Mouse (Mus musculus) splenic B cell, adult 2 months (primary cell): ENCODE measurements around the gene Sycn.

Source experiments
- DNase-seq: peaks from one replicate; pipeline ENCODE4 v3.0.0-alpha.2; 2011; ENCODE audit warnings: low read depth, low spot score
- H3K27me3 ChIP-seq: 2 replicates; pipeline ENCODE4 v1.6.1; 2012; ENCODE audit warnings: mild to moderate bottlenecking, low read length, moderate library complexity, mixed read lengths; ENCODE audit not compliant: control insufficient read depth, poor library complexity, insufficient read depth, severe bottlenecking
- H3K36me3 ChIP-seq: 2 replicates; pipeline ENCODE4 v1.6.1; 2012; ENCODE audit warnings: mild to moderate bottlenecking, low read length, moderate library complexity, mixed read lengths; ENCODE audit not compliant: control insufficient read depth, poor library complexity, insufficient read depth, severe bottlenecking

Gene Sycn

DNA sequence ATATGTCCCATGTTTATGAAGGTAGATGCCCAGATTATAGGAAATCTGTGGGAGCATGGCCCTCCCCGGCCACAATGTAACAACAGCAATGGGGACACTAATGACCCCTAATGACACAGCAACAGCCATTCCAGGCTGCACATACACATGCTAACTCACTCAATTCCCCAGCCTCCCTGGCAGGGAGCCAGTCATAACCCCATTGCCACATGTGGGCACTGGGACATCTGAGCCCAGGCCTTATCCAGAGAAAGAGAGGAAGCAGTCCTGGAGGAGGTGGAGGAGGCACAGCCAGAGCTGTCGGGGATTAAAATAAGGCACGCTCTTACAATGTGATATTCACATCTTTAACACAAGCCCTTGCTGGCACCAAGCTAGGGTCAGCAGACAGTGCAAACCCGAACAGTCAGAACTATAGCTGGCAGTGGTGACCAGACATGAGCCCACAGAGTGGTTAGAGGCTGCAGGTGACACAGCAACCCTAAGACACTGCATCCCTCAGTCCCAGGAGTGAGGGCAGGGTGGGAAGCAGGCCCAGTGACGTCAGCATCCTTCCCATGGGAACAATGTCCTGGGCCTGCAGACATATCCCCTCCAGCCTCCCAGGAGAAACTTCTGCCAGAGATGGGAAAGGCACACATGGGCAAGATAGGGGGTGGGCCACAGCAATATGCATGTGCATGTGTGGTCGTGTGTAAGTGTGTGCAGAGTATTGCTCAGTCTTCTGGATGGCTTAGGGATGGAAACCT lies 46.2 kb downstream of the Sycn start:
- Histone ChIP-seq H3K27me3 (no peaks in the 10 kb centered on the region), H3K36me3 (no peaks in the 10 kb centered on the region)
- DNase-seq = no peak

DNA sequence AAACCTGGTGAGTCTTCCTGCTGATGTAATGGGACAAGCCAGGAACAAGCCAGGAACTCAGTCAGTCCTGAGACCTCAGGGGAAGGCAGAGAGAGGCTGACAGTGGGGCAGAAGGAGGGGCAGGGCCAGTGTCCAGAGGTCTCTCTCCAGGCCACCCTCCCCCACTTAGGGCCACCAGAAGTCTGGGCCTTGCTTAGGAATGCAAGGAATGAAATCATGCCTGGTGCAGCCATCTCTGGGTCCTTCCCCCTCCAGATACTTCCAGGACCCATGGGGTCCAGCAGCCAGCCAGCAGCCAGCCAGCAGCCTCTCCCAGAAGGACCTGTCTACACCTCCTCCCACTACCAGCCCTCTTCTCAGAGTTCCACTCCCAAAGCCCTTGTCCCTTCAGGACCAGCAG lies 47.0 kb downstream of the Sycn start:
- no peaks in the 10 kb centered on the region for H3K27me3 ChIP-seq
- no peak for DNase-seq
- H3K36me3 ChIP-seq = no peaks in the 10 kb centered on the region
